9 mouse cellular contexts compared by ENCODE assay signal in genomic region chr5:104074388-104074787, GRCm38 (mm10). TPM values are rescaled to one million over a fixed set of nuclear protein-coding genes. Genes with fewer than 3 reads are reported as not detected.
A peak's percentile ranks its signal among the peaks of the same experiment; 100 is the strongest.
DNase-seq lines count a peak whose midpoint lies in the region; ATAC-seq lines count a peak whose summit lies in the region.
"Had no signal": no experiment of that assay in that cellular context is flagged by ENCODE, and none has a peak within 500 bp of the region (broad histone marks: within the 10 kb centered on the region; RNA-seq: fewer than 3 reads in every experiment).

No protein-coding gene starts in this region.

- H3K4me1 ChIP-seq in hindbrain, embryonic 14.5 days (replicated peaks; ENCODE audit: control insufficient read depth, insufficient read depth, low read length), result peaks cover 6% of the 10 kb centered on the region; the same call in 1 of the 2 replicates
- no peaks in the 10 kb centered on the region; the same call in 1 of the 2 replicates for H3K4me1 ChIP-seq in hindbrain, embryonic 16.5 days (ENCODE audit: control insufficient read depth, insufficient read depth, low read depth, low read length)
- peaks cover 16% of the 10 kb centered on the region for H3K4me1 ChIP-seq in heart, embryonic 12.5 days (replicated peaks)
- H3K4me1 ChIP-seq in stomach, embryonic 16.5 days (ENCODE audit: control insufficient read depth, insufficient read depth, low read length), result peaks cover 12% of the 10 kb centered on the region; the same call in 1 of the 2 replicates

- H3K4me2 ChIP-seq in hindbrain, embryonic 14.5 days (replicated peaks), result no peak overlapping the region
- H3K4me2 ChIP-seq in hindbrain, embryonic 16.5 days (ENCODE audit: low read length), result no peak overlapping the region
- peak overlapping the region; percentile 37 for H3K4me2 ChIP-seq in heart, embryonic 12.5 days
- peak overlapping the region; percentile 45; the same call in 1 of the 2 replicates for H3K4me2 ChIP-seq in stomach, embryonic 16.5 days (ENCODE audit: low read depth, low read length)

- peak; percentile 67 for DNase-seq in hindbrain, embryonic 14.5 days (ENCODE audit: low spot score)
- peak; percentile 83 for DNase-seq in ZHBTc4 (ENCODE audit: low read depth, low spot score)
- peak; percentile 70 for DNase-seq in embryo, embryonic 10 days (ENCODE audit: low spot score)
- DNase-seq in kidney, postnatal 25 days, result peak; percentile 70 to 80
- DNase-seq in mesoderm, embryonic 11.5 days (ENCODE audit: low read depth, low spot score), result peak; percentile 77

- no peak overlapping the region for H3K27ac ChIP-seq in hindbrain, embryonic 14.5 days
- H3K27ac ChIP-seq in hindbrain, embryonic 16.5 days (ENCODE audit: low read depth, low read length), result no peak overlapping the region
- H3K27ac ChIP-seq in heart, embryonic 12.5 days (ENCODE audit: poor library complexity, severe bottlenecking), result no peak overlapping the region
- no peak overlapping the region for H3K27ac ChIP-seq in stomach, embryonic 16.5 days (ENCODE audit: low read length)

- no peak overlapping the region for H3K9ac ChIP-seq in hindbrain, embryonic 14.5 days
- H3K9ac ChIP-seq in hindbrain, embryonic 16.5 days (ENCODE audit: low read depth, low read length), result no peak overlapping the region
- no peak overlapping the region for H3K9ac ChIP-seq in heart, embryonic 12.5 days
- H3K9ac ChIP-seq in stomach, embryonic 16.5 days (ENCODE audit: low read length), result no peak overlapping the region

- no peaks in the 10 kb centered on the region for H3K9me3 ChIP-seq in hindbrain, embryonic 14.5 days (ENCODE audit: control insufficient read depth, low read length)
- no peaks in the 10 kb centered on the region for H3K9me3 ChIP-seq in hindbrain, embryonic 16.5 days (ENCODE audit: control insufficient read depth, low read length)
- no peaks in the 10 kb centered on the region for H3K9me3 ChIP-seq in heart, embryonic 12.5 days (replicated peaks)
- no peaks in the 10 kb centered on the region for H3K9me3 ChIP-seq in stomach, embryonic 16.5 days (replicated peaks; ENCODE audit: control insufficient read depth, low read length)

- H3K36me3 ChIP-seq in hindbrain, embryonic 14.5 days (replicated peaks; ENCODE audit: control insufficient read depth, insufficient read depth), result no peaks in the 10 kb centered on the region; the same call in 1 of the 2 replicates
- H3K36me3 ChIP-seq in hindbrain, embryonic 16.5 days (ENCODE audit: control insufficient read depth, insufficient read depth, low read length), result no peaks in the 10 kb centered on the region
- no peaks in the 10 kb centered on the region for H3K36me3 ChIP-seq in heart, embryonic 12.5 days
- no peaks in the 10 kb centered on the region for H3K36me3 ChIP-seq in stomach, embryonic 16.5 days (ENCODE audit: control insufficient read depth, insufficient read depth, low read length)

- no peak overlapping the region for H3K4me3 ChIP-seq in hindbrain, embryonic 14.5 days (replicated peaks; ENCODE audit: low read length)
- H3K4me3 ChIP-seq in hindbrain, embryonic 16.5 days (ENCODE audit: low read length), result no peak overlapping the region
- no peak overlapping the region for H3K4me3 ChIP-seq in heart, embryonic 12.5 days
- H3K4me3 ChIP-seq in stomach, embryonic 16.5 days (replicated peaks; ENCODE audit: low read length), result no peak overlapping the region

- H3K27me3 ChIP-seq in hindbrain, embryonic 14.5 days (ENCODE audit: control insufficient read depth, insufficient read depth, low read length), result no peaks in the 10 kb centered on the region; the same call in 1 of the 2 replicates
- no peaks in the 10 kb centered on the region for H3K27me3 ChIP-seq in hindbrain, embryonic 16.5 days (replicated peaks; ENCODE audit: control insufficient read depth, insufficient read depth, low read length)
- H3K27me3 ChIP-seq in heart, embryonic 12.5 days (replicated peaks), result 0 out of 2 replicates have a peak, but pooled peaks cover 5% of the 10 kb centered on the region
- H3K27me3 ChIP-seq in stomach, embryonic 16.5 days (ENCODE audit: control insufficient read depth, insufficient read depth, low read length), result no peaks in the 10 kb centered on the region

- WGBS in hindbrain, embryonic 14.5 days, result 40% methylated on average over 12 of the region's 12 CpGs
- 32% methylated on average over 12 of the region's 12 CpGs for WGBS in hindbrain, embryonic 16.5 days
- WGBS in heart, embryonic 12.5 days, result 29% methylated on average over 12 of the region's 12 CpGs
- 23% methylated on average over 12 of the region's 12 CpGs for WGBS in stomach, embryonic 16.5 days

- ATAC-seq in hindbrain, embryonic 14.5 days (ENCODE audit: low FRiP score), result no peak
- ATAC-seq in hindbrain, embryonic 16.5 days, result no peak
- no peak for ATAC-seq in heart, embryonic 12.5 days (ENCODE audit: insufficient number of reproducible peaks, low FRiP score)
- no peak for ATAC-seq in stomach, embryonic 16.5 days (ENCODE audit: insufficient read depth, low FRiP score)

RNA-seq across cellular contexts. Expression of gene Gm17660, which starts 3.0 kb away (rescaled TPM):
- polyA plus RNA-seq in hindbrain, embryonic 14.5 days (2014; fragmentation: Nextera tagmentation; extraction: Ambion mirVana), result not detected in 2 replicates
- 0.44 TPM in 1 of 2 replicates, not detected in the other for polyA plus RNA-seq in hindbrain, embryonic 16.5 days (2015; fragmentation: Nextera tagmentation; extraction: Ambion mirVana)
- polyA plus RNA-seq in heart, embryonic 12.5 days (2016; fragmentation: Nextera tagmentation; extraction: Ambion mirVana), result not detected in 2 replicates
- polyA plus RNA-seq in stomach, embryonic 16.5 days (2015; fragmentation: Nextera tagmentation; extraction: Ambion mirVana), result 0.57 TPM in 1 of 2 replicates, not detected in the other
- polyA plus RNA-seq: limb, embryonic 14.5 days had no signal

RNA-seq across cellular contexts. Expression of gene Nudt9, which starts 28.3 kb away (rescaled TPM):
- polyA plus RNA-seq in hindbrain, embryonic 14.5 days (2014; fragmentation: Nextera tagmentation; extraction: Ambion mirVana), result 63.8 and 67.2 TPM in 2 replicates
- 68.4 and 71.7 TPM in 2 replicates for polyA plus RNA-seq in hindbrain, embryonic 16.5 days (2015; fragmentation: Nextera tagmentation; extraction: Ambion mirVana)
- 57.2 and 57.3 TPM in 2 replicates for polyA plus RNA-seq in heart, embryonic 12.5 days (2016; fragmentation: Nextera tagmentation; extraction: Ambion mirVana)
- 55.9 and 61.7 TPM in 2 replicates for polyA plus RNA-seq in stomach, embryonic 16.5 days (2015; fragmentation: Nextera tagmentation; extraction: Ambion mirVana)

RNA-seq across cellular contexts. Expression of gene Sparcl1, which starts 39.1 kb away (rescaled TPM):
- 286 and 356 TPM in 2 replicates for polyA plus RNA-seq in hindbrain, embryonic 14.5 days (2014; fragmentation: Nextera tagmentation; extraction: Ambion mirVana)
- polyA plus RNA-seq in hindbrain, embryonic 16.5 days (2015; fragmentation: Nextera tagmentation; extraction: Ambion mirVana), result 481 and 585 TPM in 2 replicates
- polyA plus RNA-seq in heart, embryonic 12.5 days (2016; fragmentation: Nextera tagmentation; extraction: Ambion mirVana), result 21.2 and 25.4 TPM in 2 replicates
- 380 and 388 TPM in 2 replicates for polyA plus RNA-seq in stomach, embryonic 16.5 days (2015; fragmentation: Nextera tagmentation; extraction: Ambion mirVana)

RNA-seq across cellular contexts. Expression of gene Hsd17b11, which starts 52.7 kb away (rescaled TPM):
- polyA plus RNA-seq in hindbrain, embryonic 14.5 days (2014; fragmentation: Nextera tagmentation; extraction: Ambion mirVana), result 3.3 and 3.5 TPM in 2 replicates
- polyA plus RNA-seq in hindbrain, embryonic 16.5 days (2015; fragmentation: Nextera tagmentation; extraction: Ambion mirVana), result 2.9 and 3.1 TPM in 2 replicates
- polyA plus RNA-seq in heart, embryonic 12.5 days (2016; fragmentation: Nextera tagmentation; extraction: Ambion mirVana), result 3.9 and 4.3 TPM in 2 replicates
- polyA plus RNA-seq in stomach, embryonic 16.5 days (2015; fragmentation: Nextera tagmentation; extraction: Ambion mirVana), result 7.0 and 7.8 TPM in 2 replicates

Comparison
In these comparisons a context has a peak if more than half of its experiments do, and no peak if none do; other contexts are left out.
1. H3K4me2 ChIP-seq: peak in heart, embryonic 12.5 days (single experiment) and stomach, embryonic 16.5 days (single experiment); none in hindbrain, embryonic 14.5 days (single experiment) and hindbrain, embryonic 16.5 days (single experiment).
2. RNA of gene Sparcl1, which starts 39.1 kb away (polyA plus RNA-seq): 481 to 585 TPM in hindbrain, embryonic 16.5 days, 380 to 388 TPM in stomach, embryonic 16.5 days and 286 to 356 TPM in hindbrain, embryonic 14.5 days; 21.2 to 25.4 TPM in heart, embryonic 12.5 days; every median in the first group is over 10 times any median in the second.
3. Peak in every context shown above with its lines, with median percentiles within 50 percentile points of each other: DNase-seq.